Mouse (Mus musculus): ENCODE measurements around the gene Rad51d.

DNA sequence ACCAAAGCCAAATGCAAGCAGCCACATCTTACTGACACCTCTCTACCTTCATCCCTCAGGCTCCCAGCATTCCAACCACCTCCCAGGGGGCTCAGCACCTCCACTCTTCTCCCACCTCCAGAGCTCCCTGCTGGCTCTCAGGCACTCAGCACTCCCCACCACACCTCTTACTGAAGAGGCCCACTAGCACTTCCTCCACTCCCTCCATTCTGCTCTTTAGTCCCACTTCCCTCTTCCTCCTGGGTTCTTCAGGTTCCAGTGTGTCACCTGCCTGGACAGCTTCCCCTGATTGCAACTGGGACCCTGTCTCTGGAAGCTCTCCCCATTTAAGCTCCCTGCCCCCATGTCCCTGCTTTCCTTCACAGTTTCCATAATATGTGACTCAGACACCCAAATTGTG lies 63.6 kb downstream of the Rad51d start:
- TF ChIP-seq CTCF (IDR thresholded peaks at IDR 0.05; ENCODE audit: low read depth, low read length), result no peak
- TF ChIP-seq POLR2A (IDR thresholded peaks at IDR 0.05; ENCODE audit: borderline replicate concordance, low read depth, low read length), result no peak

All from bone marrow macrophage, adult 2 months (primary cell).